Mouse (Mus musculus) granulocyte monocyte progenitor cell, adult 5-6 weeks (primary cell): ENCODE data around the gene Dock1. TPM values are rescaled to one million over a fixed set of nuclear protein-coding genes. Genes with fewer than 3 reads are reported as not detected.

Experiments used
- ATAC-seq: replicated peaks from 2 replicates; pipeline ENCODE4 v1.8.0; 2016; ENCODE audit warnings: mild to moderate bottlenecking, moderate TSS enrichment, inconsistent platforms; ENCODE audit not compliant: poor library complexity, severe bottlenecking
- total RNA-seq, 2 experiments: library from RNA; stranded (forward) in 1 of 2; stranded (reverse) in 1 of 2; fragments of 200-712, 200-1000 nt in 1 of 2; fragments of >200 nt in 1 of 2; fragmentation: Nextera tagmentation in 1 of 2; gene quantifications; 2 replicates each; pipeline ENCODE4 v1.2.3; 2014 to 2017

The Dock1 gene
- total RNA-seq, 2 experiments from 2014 or later: 14.0 to 22.5 TPM

- ATAC-seq: no peak
These were observed 358.7 kb downstream of the Dock1 start for GRCm38 (mm10) chr7:135029136-135029535.

GRCm38 (mm10) chr7:135031466-135031865 lies 361.0 kb downstream of the Dock1 start:
- no peak for ATAC-seq

GRCm38 (mm10) chr7:135034811-135035210 lies 364.4 kb downstream of the Dock1 start:
- ATAC-seq: no peak

GRCm38 (mm10) chr7:135035651-135036050 lies 365.2 kb downstream of the Dock1 start:
- ATAC-seq: no peak

- ATAC-seq: no peak
These were observed 368.5 kb downstream of the Dock1 start for GRCm38 (mm10) chr7:135038930-135039329.

- ATAC-seq: no peak
These were observed 373.7 kb downstream of the Dock1 start for GRCm38 (mm10) chr7:135043931-135044765.

GRCm38 (mm10) chr7:135049416-135049815 lies 379.0 kb downstream of the Dock1 start:
- no peak for ATAC-seq

- ATAC-seq: no peak
These were observed 382.8 kb downstream of the Dock1 start for GRCm38 (mm10) chr7:135053186-135053715.

GRCm38 (mm10) chr7:135054664-135055063 lies 384.2 kb downstream of the Dock1 start:
- ATAC-seq: no peak

GRCm38 (mm10) chr7:135059071-135059470 lies 388.6 kb downstream of the Dock1 start:
- no peak for ATAC-seq

GRCm38 (mm10) chr7:135059562-135059961 lies 389.1 kb downstream of the Dock1 start:
- no peak for ATAC-seq

- no peak for ATAC-seq
These were observed 393.4 kb downstream of the Dock1 start for GRCm38 (mm10) chr7:135063886-135064285.

- no peak for ATAC-seq
These were observed 394.8 kb downstream of the Dock1 start for GRCm38 (mm10) chr7:135065301-135065700.

GRCm38 (mm10) chr7:135068887-135069286 lies 398.4 kb downstream of the Dock1 start:
- ATAC-seq: no peak

- ATAC-seq: no peak
These were observed 406.4 kb downstream of the Dock1 start for GRCm38 (mm10) chr7:135076904-135077303.

GRCm38 (mm10) chr7:135077340-135077739 lies 406.9 kb downstream of the Dock1 start:
- no peak for ATAC-seq

- no peak for ATAC-seq
These were observed 407.4 kb downstream of the Dock1 start for GRCm38 (mm10) chr7:135077806-135078205.

GRCm38 (mm10) chr7:135083421-135083820 lies 413.0 kb downstream of the Dock1 start:
- no peak for ATAC-seq

- ATAC-seq: no peak
These were observed 413.6 kb downstream of the Dock1 start for GRCm38 (mm10) chr7:135084069-135084468.

GRCm38 (mm10) chr7:135086556-135086955 lies 416.1 kb downstream of the Dock1 start:
- no peak for ATAC-seq

GRCm38 (mm10) chr7:135089626-135090025 lies 419.2 kb downstream of the Dock1 start:
- ATAC-seq: no peak

- ATAC-seq: no peak
These were observed 423.4 kb downstream of the Dock1 start for GRCm38 (mm10) chr7:135093851-135094250.
